Mouse (Mus musculus): ENCODE measurements around the gene Zgpat.

Zgpat gene

DNA sequence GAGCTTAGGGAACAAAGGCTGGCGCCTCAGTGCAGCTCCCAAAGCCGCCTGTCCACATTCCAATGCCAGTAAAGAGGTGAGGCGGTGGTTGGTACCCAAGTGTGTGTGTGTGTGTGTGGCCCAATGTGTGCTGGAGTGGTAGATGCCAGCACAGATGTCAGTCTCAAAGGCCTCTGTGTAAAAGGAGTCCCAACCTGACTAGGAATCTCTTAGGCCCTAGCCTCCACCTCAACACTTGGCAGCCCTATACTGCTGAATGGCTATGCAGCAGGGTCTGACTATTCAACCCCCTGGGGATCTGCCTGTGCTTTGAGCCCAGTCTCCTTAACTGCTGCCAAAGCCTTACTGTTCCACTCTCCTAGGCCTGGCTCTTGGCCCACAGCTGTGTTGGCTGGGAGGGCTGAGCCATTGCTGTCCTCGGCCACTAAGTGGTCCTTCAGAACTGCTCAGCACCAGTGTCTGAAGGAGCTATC, 20.2 kb downstream of the Zgpat start:
- DNase-seq (ENCODE audit: low read depth, low spot score): no peak

DNA sequence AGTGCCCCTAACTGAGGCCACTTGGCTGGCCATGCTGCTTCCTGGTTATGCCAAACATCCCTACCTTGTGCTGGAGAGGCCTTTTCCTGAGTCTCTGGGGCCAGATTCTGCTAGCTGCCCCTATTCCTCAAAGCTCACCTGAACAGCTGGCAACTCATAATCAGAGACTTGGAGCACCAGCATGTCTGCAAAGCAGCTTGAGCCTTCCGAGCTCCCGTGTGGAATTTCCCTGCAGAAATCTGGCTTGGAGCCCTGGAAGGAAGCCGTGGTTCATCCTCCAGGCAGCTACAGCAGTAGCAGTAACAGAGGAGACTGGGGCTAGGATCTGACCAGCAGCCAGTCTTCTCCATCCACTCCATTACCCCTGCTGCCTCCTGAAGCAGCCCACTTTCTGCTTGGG, 21.2 kb downstream of the Zgpat start:
- no peak for DNase-seq (ENCODE audit: low read depth, low spot score)

DNA sequence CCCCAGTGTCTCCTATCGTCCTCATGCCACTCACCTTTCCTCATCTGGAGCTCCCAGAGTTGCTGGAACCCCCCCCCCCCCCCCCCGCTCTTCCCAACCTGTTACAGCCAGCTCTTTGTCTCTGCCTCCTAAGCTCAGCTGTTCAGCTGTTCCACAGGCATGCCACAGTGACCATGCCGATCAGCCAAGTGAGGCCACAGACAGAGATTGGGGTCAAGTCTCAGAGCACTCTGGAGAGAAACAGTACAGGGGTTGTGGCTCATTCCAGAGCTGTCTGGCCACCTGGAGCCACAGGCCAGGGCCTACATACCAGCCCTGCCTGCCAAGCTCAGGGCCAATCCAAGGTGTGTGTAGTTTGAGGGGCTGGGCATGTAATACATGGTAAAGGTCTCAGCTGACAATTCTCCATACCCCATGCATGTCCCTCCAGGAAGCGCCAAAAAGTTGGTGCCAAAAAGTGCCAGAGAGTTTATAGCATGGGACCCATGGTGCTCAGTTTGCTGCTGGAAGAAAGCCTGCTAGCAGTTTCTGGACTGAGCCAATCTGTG, 22.0 kb downstream of the Zgpat start:
- DNase-seq (ENCODE audit: low read depth, low spot score): no peak

DNA sequence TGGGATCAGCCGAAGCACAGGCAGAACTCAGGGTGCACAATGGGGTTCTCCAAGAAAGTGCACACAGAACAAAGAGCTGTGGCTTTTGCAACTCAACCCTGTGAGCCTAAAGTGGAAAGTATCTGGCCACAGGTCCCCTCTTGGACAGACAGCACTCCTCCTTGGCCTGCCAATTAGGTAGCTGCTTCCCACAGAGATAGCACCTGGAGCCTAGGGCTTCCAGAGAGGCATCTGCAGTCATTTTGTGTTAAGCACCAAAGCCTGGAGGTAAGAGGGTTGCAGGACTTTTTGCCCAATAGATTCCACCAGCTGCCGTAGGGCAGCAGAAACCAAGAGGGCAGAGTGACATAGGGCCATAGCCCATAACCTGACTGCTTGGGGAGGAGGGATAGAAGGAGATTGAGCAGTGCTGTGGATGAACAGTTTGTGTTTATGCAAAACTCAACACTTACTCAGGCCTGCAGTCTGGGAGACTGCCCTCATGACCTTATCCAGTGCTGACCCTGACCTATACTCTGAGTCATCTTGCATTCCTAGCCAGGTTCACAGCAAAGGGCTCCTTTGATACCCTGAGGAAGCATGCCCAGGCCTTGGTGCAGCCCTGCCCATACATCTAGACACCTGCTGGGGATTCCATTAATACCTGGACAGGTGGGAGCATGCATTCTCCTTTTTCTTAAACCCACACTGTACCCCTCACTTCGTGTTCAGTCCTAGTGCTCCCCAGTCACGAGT, 25.6 kb downstream of the Zgpat start:
- DNase-seq (ENCODE audit: low read depth, low spot score): no peak

DNA sequence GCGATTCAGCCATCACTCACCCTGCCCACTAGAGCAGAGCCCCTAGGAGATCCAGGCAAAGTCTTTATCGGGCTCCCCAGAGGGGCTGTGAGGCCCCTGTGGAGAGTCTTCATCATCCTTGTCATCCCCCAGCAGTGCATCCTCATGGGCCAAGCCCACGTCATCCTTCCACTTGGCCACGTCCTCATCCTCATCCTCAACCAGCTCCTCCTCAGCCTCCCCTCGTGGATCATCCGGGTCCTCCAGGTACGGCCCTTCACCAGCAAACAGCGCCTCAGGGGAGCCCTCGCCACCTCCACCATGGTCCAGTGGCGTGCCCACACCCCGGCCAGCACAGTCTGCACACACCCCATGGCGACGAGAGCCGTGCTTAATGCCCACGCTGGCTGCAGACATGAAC, 26.3 kb downstream of the Zgpat start:
- DNase-seq (ENCODE audit: low read depth, low spot score): no peak

DNA sequence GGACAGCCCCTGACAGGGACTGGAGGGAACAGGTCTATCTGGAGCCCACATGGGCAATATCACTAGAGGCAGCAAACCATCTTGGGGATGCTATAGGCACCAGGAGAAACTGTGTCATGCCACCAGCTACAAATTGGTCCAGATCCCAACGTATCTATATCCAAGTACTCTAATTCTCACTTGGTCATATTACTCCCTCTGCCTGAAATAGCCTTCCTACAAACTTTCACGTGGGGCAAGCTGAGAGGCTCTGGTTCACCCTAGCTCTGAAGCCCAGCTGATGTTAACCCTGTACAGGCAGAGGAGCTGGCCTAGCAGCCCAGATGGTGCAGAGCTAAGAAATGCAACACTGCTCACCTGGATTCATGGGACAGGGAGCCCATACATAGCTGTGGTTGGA, 26.8 kb downstream of the Zgpat start:
- no peak for DNase-seq (ENCODE audit: low read depth, low spot score)

DNA sequence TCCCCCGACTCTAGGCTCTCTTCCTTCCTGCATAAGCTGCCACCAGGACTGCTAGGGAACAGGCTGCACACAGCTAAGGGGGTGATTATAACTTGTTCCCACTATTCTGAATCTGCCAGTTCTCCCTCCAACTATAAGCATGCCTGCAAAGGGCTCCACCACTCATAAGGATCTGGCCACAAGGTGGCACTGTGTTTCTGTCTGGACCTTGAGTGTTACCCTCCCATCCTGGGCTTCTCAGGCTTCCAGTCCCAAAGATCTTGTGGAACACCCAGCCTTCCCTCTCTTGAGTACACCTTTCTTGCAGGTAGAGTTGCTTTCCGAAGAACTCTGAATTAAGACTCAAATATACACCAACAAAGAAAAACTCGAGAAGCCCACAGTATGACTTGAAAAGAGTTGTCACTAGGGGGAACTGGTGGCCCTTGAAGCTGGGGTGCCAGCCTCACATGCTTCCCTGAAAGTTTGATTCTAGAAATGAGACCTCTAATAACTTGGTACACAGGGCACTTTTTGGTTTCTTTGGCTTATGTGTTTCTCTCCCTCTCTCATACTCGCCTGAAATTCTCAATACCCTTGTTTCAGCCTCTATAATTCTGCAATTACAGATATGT, 28.0 kb downstream of the Zgpat start:
- peak; percentile 78 for DNase-seq (ENCODE audit: low read depth, low spot score)

DNA sequence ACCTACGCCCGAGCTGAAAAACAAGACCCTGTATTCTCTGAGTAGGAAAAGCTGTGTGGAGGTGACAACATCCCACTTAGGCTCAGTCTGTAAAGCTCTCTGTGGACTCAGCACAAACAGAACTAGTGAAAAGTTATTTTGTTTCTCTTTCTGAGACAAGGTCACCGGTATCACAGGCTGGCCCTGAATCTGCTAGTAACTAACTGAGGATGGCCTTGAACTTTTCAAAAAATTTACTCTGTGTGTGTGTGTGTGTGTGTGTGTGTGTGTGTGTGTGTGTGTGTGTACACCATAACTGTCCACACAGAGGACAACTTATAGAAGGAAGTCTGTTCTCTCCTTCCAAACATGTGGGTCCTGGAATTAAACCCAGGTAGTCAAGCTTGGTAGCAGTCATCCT, 29.4 kb downstream of the Zgpat start:
- DNase-seq (ENCODE audit: low read depth, low spot score): no peak

DNA sequence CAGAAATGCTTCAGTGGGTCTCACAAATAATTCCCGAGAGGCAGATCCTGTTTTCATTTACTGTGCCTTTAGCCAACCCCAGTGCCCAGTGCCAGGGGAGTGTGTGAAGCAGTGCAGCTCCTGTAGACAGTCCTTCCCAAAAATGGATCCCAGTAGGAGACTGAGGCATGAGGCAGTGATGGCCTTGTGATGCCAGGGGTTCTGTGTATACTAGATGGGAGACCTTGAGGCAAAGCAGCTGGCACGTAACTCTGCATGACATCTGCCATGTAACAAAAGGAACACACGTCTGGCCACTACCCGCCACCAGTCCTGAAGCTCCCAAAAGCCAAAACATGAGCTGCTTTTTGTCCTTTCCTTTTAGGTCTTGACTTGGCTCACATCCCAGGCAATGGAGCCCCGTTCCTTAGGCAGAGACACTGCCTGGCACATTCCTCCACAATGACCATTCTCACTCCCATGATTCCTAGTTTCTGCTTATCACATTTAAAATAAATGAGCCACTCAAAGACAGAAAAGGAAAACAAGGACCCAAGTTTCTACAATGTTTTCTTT, 32.6 kb downstream of the Zgpat start:
- DNase-seq (ENCODE audit: low read depth, low spot score): no peak

DNA sequence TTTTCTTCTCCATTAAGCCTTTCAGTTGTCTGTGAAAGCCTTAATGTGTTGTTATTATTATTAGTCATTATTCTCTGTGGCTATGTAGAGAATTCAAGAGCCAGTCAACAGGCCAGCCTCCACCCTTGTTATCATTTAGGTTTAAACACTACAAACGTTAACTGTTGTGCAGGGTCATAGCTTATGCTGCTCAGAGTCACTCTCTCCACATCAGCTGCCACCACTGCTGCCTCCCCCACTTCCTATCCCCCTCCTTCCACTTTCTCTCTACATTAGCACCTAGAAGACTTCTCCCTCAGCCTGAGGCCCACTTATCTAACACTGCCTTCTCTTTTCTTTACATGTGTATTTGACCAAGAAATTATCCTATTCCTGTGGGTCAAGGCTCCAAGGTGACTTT, 36.8 kb downstream of the Zgpat start:
- no peak for DNase-seq (ENCODE audit: low read depth, low spot score)

DNA sequence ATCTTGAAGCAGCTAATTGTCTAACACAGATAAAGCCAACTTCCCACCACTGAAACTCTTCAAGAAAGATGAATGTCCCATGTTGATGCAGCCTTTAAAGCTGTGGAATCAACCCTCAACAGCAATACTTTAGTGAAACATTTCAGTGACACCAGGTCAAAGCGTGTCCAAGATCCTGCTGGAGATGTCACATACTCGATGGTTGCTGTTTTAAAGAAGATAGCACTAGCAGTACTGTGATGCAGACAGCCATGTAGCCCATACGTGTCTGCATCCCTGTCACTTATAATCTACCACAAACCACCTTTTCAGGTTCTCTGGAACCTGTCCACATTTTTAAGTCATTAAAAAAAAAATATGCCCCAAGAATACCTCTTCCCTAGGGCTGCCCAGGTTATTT, 39.0 kb downstream of the Zgpat start:
- no peak for DNase-seq (ENCODE audit: low read depth, low spot score)

DNA sequence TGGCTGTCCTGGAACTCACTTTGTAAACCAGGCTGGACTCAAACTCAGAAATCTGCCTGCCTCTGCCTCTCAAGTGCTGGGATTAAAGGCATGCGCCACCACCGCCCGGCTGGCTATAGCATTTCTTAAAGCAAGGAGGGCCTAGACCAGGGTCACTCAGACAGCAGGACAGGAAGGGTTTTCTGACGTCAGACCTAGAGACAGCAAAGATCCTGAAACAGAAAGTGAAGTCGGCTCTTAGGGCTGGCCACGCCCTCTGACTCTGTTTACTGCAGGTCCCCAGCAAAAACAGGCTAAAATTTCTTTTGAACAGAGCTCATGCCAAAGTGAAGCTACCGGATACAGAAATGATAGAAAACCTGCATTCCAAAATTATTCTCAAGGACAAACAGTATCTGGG, 44.9 kb downstream of the Zgpat start:
- peak; percentile 45 for DNase-seq (ENCODE audit: low read depth, low spot score)

DNA sequence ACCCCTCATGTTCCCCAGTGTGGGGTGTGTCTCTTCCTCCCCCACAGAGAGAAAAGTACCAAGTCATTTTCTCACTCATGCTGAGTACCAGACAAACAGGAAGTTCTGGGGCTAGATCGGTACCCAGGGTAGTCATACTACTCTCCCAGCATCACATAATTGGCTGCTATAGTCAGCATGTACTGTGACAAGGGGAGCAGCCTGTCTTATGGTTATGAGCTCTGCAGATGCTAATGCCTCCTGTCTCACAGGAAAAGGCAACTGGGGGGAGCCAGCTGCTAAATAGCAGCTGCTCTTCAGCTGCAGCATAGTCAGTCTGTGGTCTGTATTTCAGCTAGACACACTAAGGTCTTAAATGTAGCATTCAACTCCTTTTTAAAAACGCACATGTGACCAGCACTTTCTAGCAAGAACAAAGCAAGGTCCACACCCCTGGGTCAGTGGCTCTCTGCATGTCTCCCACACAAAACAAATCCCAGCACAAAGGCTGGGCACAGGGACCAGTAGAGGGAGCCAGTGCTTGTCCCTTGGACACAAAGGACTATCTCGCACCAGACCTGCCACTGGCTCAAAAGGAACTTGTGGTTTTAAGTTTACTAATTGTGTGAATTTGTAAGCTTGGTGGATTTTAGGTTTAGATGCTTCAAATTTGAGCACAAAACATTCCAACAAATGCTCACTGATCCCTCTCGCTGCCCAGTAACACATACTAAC, 46.2 kb downstream of the Zgpat start:
- DNase-seq (ENCODE audit: low read depth, low spot score): peak; percentile 70

DNA sequence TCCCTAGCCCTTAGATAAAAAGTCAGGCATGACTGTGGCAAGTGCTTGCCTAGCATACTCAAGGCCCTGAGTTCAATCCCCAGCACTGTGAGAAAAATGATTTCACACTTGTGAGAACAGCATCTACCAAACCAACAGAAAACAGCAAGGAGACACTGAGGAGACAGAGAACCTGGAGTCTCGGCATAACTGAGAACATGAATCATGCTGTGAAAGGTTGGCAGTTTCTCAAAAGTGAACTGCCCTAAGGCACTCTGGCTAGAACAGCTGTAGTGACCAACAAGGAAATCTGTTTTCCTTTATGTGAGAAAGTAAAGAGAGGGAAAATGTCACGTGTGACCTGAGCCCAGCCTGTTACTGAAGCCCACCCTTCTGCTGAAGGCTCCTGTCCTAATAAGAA, 48.4 kb downstream of the Zgpat start:
- DNase-seq (ENCODE audit: low read depth, low spot score): no peak

DNA sequence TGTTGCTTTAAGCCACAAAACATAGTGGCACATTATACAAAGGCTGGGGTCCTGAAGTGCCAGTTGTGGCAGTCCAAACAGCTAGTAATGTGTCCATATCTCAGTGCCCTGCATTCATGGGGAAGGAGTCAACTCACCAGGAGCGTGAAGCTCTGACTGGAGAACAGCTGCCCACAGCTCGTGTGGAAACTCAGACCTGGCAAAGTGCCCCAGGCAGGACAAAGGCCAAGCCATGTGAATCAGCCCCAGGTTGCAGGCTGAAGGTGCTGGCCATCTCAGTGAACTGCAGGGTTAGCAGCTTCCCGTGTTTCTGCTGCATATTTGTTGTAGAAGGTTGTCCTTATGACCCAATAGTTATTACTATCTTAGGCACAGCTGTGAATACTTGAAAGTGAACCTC, 51.2 kb downstream of the Zgpat start:
- DNase-seq (ENCODE audit: low read depth, low spot score): no peak

DNA sequence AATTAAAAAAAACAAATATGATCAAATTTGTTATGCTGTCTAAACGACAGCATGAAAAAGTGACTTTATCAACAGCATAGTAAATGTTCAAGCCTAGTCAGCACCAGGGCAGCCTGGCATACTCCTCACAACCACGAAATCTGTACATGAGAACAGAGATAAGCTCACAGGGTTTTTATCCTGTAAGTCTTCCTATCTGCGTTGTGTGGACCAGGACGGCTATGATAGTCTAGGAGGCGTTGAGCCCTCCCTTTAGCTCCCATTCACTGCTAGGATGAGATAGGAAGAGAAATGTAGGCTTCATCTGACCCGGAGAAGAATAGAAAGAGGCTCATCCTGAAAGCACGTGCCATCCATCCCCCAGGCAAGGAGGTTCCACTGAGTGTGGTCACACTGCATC, 54.6 kb downstream of the Zgpat start:
- DNase-seq (ENCODE audit: low read depth, low spot score): no peak

DNA sequence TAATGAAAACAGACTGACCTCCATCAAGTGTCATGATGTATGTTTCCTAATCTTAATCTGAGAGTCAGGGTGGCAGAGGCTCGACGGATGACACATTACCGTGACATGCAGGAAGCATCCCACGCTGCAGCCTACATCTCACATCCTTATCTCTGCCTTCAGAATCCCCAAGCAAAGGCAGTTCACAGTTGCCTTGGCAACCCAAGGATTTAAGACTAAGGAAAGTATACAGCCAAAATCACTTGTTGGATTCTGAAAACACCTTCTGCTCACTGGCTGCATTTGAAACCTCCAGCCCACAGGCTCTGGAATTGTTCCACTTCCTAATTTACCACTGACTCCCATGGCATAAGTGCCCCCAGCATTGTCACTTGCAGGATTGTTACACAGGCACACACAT, 55.7 kb downstream of the Zgpat start:
- peak; percentile 14 for DNase-seq (ENCODE audit: low read depth, low spot score)

DNA sequence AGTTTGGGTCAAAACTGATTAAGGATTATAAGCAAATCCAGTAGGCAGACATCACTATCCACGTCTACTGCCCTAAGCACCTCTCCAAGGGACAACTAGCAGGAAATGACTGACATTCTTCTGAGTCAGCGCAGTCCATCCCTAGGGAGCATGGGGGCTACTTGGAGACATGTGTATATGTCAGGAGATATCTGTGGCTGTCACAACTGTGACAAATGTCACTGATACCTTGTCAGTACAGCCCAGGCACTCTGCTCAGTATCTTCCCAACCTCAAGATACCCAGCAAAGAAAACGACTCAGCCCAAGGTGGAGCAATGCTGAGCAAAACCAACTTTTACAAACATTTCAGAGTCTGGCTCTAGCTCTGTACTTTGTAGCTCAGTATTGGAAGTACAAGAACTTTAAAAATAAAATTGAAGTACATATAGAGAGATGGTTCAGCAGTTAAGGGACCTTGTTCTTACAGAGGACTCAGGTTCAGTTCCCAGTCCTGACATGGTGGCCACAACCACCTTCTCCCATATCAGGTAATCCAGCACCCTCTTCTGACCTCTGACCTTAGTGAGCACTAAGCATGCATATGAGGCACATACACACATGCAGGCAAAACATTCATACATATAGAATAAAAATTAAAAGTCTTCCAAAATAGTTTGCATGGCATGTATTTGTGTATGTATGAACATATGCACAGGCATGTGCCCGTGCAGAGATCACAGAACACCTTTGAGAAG, 56.3 kb downstream of the Zgpat start:
- no peak for DNase-seq (ENCODE audit: low read depth, low spot score)

DNA sequence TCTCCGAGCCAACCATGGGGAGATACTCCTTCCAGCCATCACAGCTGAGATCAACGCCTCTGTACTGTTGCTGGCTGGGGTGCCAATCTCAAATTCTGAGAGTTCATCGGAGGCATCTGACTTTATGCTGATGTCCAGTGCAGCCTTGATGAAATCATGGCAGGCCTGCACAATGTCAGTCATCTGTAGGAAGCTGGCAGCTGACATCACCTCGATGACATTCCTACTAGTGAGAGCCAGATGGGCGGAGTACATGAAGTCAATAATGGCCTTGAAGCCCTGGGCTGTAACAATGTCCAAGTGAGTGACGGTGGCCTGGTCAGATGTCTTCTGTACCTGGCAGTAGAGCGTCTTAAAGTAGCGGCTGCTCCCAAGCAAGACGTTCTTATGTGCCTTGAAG, 59.1 kb downstream of the Zgpat start:
- DNase-seq (ENCODE audit: low read depth, low spot score): no peak

All from CD4-positive helper T cell, adult 2 months (primary cell).